20 mouse cellular contexts compared by ENCODE assay signal in the genomic region with DNA sequence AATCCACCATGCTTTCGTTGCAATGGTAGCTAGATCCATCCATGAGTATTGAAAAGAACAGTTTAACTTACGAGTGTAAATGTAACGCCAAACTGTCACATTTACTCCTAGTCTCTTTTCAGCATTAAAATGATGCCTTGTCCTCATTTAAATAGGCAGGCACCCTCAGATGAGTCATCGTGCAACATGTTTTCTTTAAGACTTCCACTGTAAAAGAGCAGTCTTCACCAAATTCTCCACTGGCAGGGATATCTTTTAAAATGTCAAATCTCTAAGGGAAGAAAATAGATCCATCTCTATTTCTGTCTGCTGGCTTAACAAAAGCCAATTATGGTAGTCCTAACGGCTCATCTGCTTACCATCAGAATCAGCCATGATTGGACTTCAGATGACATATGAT.
DNase-seq lines count a peak whose midpoint lies in the region; ATAC-seq and TF ChIP-seq lines count a peak whose summit lies in the region.
"Had no signal": no experiment of that assay in that cellular context is flagged by ENCODE, and none has a peak within 500 bp of the region (broad histone marks: within the 10 kb centered on the region; RNA-seq: fewer than 3 reads in every experiment).

No protein-coding gene starts in this region.

- no peak overlapping the region for H3K4me3 ChIP-seq in left cerebral cortex, adult 2 months
- H3K4me3 ChIP-seq: forebrain, embryonic 10.5 days; forebrain, embryonic 13.5 days; hindbrain, embryonic 12.5 days; hindbrain, embryonic 15.5 days had no signal

- intact Hi-C loops in left cerebral cortex, adult 2 months (cut with DNase I) = loop anchor here (5.0 kb wide), 1 partner anchor 580 kb away; no protein-coding TSS in a partner anchor

- H3K27ac ChIP-seq in left cerebral cortex, adult 2 months = no peak overlapping the region
- H3K27ac ChIP-seq: forebrain, embryonic 10.5 days; forebrain, embryonic 13.5 days; hindbrain, embryonic 12.5 days; hindbrain, embryonic 15.5 days had no signal

- DNase-seq in frontal cortex, postnatal 25 days (ENCODE audit: low spot score in 2 of 2) = no peak
- peak; percentile 4 for DNase-seq in left cerebral cortex, adult 11 months (ENCODE audit: low spot score)
- no peak for DNase-seq in left cerebral cortex, adult 2 months (ENCODE audit: extremely low spot score in 1 of 2, low spot score in 2 of 2)
- DNase-seq in right cerebral cortex, adult 18-20 months = peak; percentile 23
- DNase-seq in right cerebral cortex, postnatal 10 days (ENCODE audit: low spot score in 2 of 2) = no peak
- no peak for DNase-seq in kidney, adult 18-20 months
- DNase-seq: adrenal gland, adult 2 months; adrenal gland, postnatal 14 days; cerebellum, adult 11-12 months; cerebellum, adult 8-10 months; cerebellum, postnatal 14 days; gastrocnemius, postnatal 10 days; gastrocnemius, postnatal 36 days; heart, adult 11 months had no signal

- peak; percentile 97 for ATAC-seq in frontal cortex, adult (ENCODE audit: low TSS enrichment)
- ATAC-seq: CD4-positive, CD25-positive, alpha-beta regulatory T cell, adult 4 months; forebrain, embryonic 13.5 days had no signal

- no peak for TF ChIP-seq CTCF in left cerebral cortex, adult 2 months (IDR thresholded peaks at IDR 0.05)

Comparison
In these comparisons a context has a peak if more than half of its experiments do, and no peak if none do; other contexts are left out.
1. DNase-seq: peak in left cerebral cortex, adult 11 months (single experiment) and right cerebral cortex, adult 18-20 months (single experiment); none in frontal cortex, postnatal 25 days (0 of 2), left cerebral cortex, adult 2 months (0 of 2), right cerebral cortex, postnatal 10 days (0 of 2) and kidney, adult 18-20 months (single experiment).